Mouse (Mus musculus) midbrain, embryonic 12.5 days (tissue): ENCODE measurements around the gene Mfge8. TPM values are rescaled to one million over a fixed set of nuclear protein-coding genes. Genes with fewer than 3 reads are reported as not detected.
A peak's percentile ranks its signal among the peaks of the same experiment; 100 is the strongest.

Experiments
- ATAC-seq: fragments of 200-750 bp; cut with Nextera tagmentation; 2 replicates; pipeline ENCODE4 v1.8.0; 2017; ENCODE audit warnings: low read depth, moderate TSS enrichment, moderate library complexity; ENCODE audit not compliant: low FRiP score
- H3K27ac ChIP-seq: fragments of 300-500 bp; sonication (generic); replicated peaks from 2 replicates; pipeline ENCODE4 v1.5.1; 2016; ENCODE audit warnings: mild to moderate bottlenecking
- H3K27me3 ChIP-seq: fragments of 300-500 bp; sonication (generic); 2 replicates; pipeline ENCODE4 v1.6.1; 2016; ENCODE audit warnings: mild to moderate bottlenecking
- H3K36me3 ChIP-seq: fragments of 300-500 bp; sonication (generic); 2 replicates; pipeline ENCODE4 v1.6.1; 2016
- H3K4me1 ChIP-seq: fragments of 300-500 bp; sonication (generic); 2 replicates; pipeline ENCODE4 v1.6.1; 2016
- H3K4me2 ChIP-seq: fragments of 300-500 bp; sonication (generic); replicated peaks from 2 replicates; pipeline ENCODE4 v1.6.1; 2016; ENCODE audit warnings: mild to moderate bottlenecking, moderate library complexity
- H3K4me3 ChIP-seq: fragments of 300-500 bp; sonication (generic); 2 replicates; pipeline ENCODE4 v1.5.1; 2016; ENCODE audit warnings: mild to moderate bottlenecking
- H3K9ac ChIP-seq: fragments of 300-500 bp; sonication (generic); replicated peaks from 2 replicates; pipeline ENCODE4 v1.6.1; 2016; ENCODE audit warnings: mild to moderate bottlenecking, moderate library complexity
- H3K9me3 ChIP-seq: fragments of 300-500 bp; sonication (generic); 2 replicates; pipeline ENCODE4 v1.6.1; 2016; ENCODE audit warnings: mild to moderate bottlenecking
- WGBS: fragments of 180-500 bp; shearing (Covaris S2); methylation state at CpG from one replicate; pipeline ENCODE4 v1.1.7; 2016; 5-methylcytosine and 5-hydroxymethylcytosine counted together
- polyA plus RNA-seq: library from polyadenylated mRNA; unstranded; fragments of >200 nt; fragmentation: Nextera tagmentation; extraction: Ambion mirVana; gene quantifications from 2 replicates; pipeline ENCODE4 v1.2.1, GENCODE M21; 2016

Gene Mfge8
- polyA plus RNA-seq, 1 experiment from 2014 or later, result 68.1 TPM

- H3K36me3 ChIP-seq, result no peaks in the 10 kb centered on the region
- 50% methylated on average over 4 of the region's 4 CpGs for WGBS
- 0 out of 2 replicates have a peak overlapping the region, but pooled peaks have one; percentile 6 for H3K9ac ChIP-seq
- no peak overlapping the region for H3K27ac ChIP-seq
- peaks cover 10% of the 10 kb centered on the region; the same call in 1 of the 2 replicates for H3K4me1 ChIP-seq
- no peak overlapping the region for H3K4me3 ChIP-seq
- no peaks in the 10 kb centered on the region for H3K9me3 ChIP-seq
- no peaks in the 10 kb centered on the region for H3K27me3 ChIP-seq
- ATAC-seq, result peak; percentile 63
- no peak overlapping the region for H3K4me2 ChIP-seq
These were observed 35.0 kb downstream of the Mfge8 start for GRCm38 (mm10) chr7:79113848-79114247.

DNA sequence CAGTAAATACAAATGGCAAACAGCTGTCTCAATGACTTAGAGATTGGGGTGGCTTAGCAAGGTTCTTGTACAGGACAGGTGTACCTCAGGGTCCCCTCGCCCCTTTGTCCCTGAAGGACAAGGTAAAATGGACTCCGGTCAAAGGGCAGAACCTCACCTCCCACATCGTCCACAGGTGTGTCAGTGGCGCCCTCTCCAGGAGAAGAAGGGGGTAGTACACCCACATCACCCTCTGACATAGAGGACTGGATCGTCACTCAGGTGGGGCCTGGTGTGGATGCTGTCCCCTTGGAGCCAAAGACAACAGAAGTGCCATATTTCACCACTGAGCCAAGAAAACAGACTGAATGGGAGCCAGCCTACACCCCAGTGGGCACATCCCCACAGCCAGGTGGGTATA is 52.4 kb downstream of the Mfge8 start:
- no peaks in the 10 kb centered on the region for H3K36me3 ChIP-seq
- no peaks in the 10 kb centered on the region for H3K9me3 ChIP-seq
- H3K4me1 ChIP-seq, result no peaks in the 10 kb centered on the region
- no peaks in the 10 kb centered on the region for H3K27me3 ChIP-seq
- no peak overlapping the region for H3K4me2 ChIP-seq
- H3K4me3 ChIP-seq, result no peak overlapping the region
- H3K27ac ChIP-seq, result no peak overlapping the region
- ATAC-seq, result no peak
- H3K9ac ChIP-seq, result no peak overlapping the region
- WGBS, result 69% methylated on average over 5 of the region's 5 CpGs

- Histone ChIP-seq H3K27me3 (no peaks in the 10 kb centered on the region), H3K4me3 (no peak overlapping the region), H3K27ac (no peak overlapping the region), H3K4me1 (no peaks in the 10 kb centered on the region), H3K36me3 (no peaks in the 10 kb centered on the region), H3K9me3 (no peaks in the 10 kb centered on the region), H3K4me2 (no peak overlapping the region), H3K9ac (no peak overlapping the region)
- 81% methylated on average over 4 of the region's 4 CpGs for WGBS
- no peak for ATAC-seq
These were observed 59.7 kb downstream of the Mfge8 start for GRCm38 (mm10) chr7:79089111-79089510.

Other genes starting within 250 kb of the Mfge8 start
- 0.36 and 0.45 TPM in 2 replicates for gene Isg20, start 235.6 kb downstream of the Mfge8 start, polyA plus RNA-seq
- 0.26 and 0.77 TPM in 2 replicates for gene Acan, start 95.6 kb downstream of the Mfge8 start, polyA plus RNA-seq
- gene Hapln3, start 18.0 kb downstream of the Mfge8 start, polyA plus RNA-seq, result 1.5 and 2.0 TPM in 2 replicates
- gene Abhd2, start 124.1 kb upstream of the Mfge8 start, polyA plus RNA-seq, result 13.7 and 14.9 TPM in 2 replicates
- 0.98 and 2.2 TPM in 2 replicates for gene Rlbp1, start 238.0 kb upstream of the Mfge8 start, polyA plus RNA-seq
- 13.9 and 14.3 TPM in 2 replicates for gene Fanci, start 242.9 kb upstream of the Mfge8 start, polyA plus RNA-seq